Mouse (Mus musculus) liver, postnatal 0 days (tissue): Measurements from ENCODE around the gene Vasp. TPM values are rescaled to one million over a fixed set of nuclear protein-coding genes. Genes with fewer than 3 reads are reported as not detected.
A peak's percentile ranks its signal among the peaks of the same experiment; 100 is the strongest.

Experiments used
- ATAC-seq: fragments of 200-750 bp; cut with Nextera tagmentation; 2 replicates; pipeline ENCODE4 v1.8.0; 2017; ENCODE audit warnings: mild to moderate bottlenecking, moderate library complexity
- DNase-seq: peaks from one replicate; pipeline ENCODE4 v3.0.0-alpha.2; 2016
- H3K27ac ChIP-seq: fragments of 300-500 bp; sonication (generic); 2 replicates; pipeline ENCODE4 v1.5.1; 2014; ENCODE audit warnings: antibody characterized with exemption, moderate library complexity, mild to moderate bottlenecking, low read depth
- H3K27me3 ChIP-seq: fragments of 300-500 bp; sonication (generic); 2 replicates; pipeline ENCODE4 v1.6.1; 2014; ENCODE audit warnings: low read length, control low read depth, mixed read lengths; ENCODE audit not compliant: insufficient read depth
- H3K36me3 ChIP-seq: fragments of 300-500 bp; sonication (generic); replicated peaks from 2 replicates; pipeline ENCODE4 v1.6.1; 2014; ENCODE audit warnings: mild to moderate bottlenecking, control low read depth, low read length, moderate library complexity, mixed read lengths; ENCODE audit not compliant: insufficient read depth
- H3K4me1 ChIP-seq: fragments of 300-500 bp; sonication (generic); 2 replicates; pipeline ENCODE4 v1.6.1; 2014; ENCODE audit warnings: antibody characterized with exemption, mild to moderate bottlenecking, control low read depth; ENCODE audit not compliant: insufficient read depth
- H3K4me2 ChIP-seq: fragments of 300-500 bp; sonication (generic); 2 replicates; pipeline ENCODE4 v1.6.1; 2014; ENCODE audit warnings: low read depth, mild to moderate bottlenecking, low read length, moderate library complexity, mixed read lengths
- H3K4me3 ChIP-seq: fragments of 300-500 bp; sonication (generic); 2 replicates; pipeline ENCODE4 v1.5.1; 2014; ENCODE audit warnings: low read depth, low read length
- H3K9ac ChIP-seq: fragments of 300-500 bp; sonication (generic); replicated peaks from 2 replicates; pipeline ENCODE4 v1.6.1; 2014; ENCODE audit warnings: mild to moderate bottlenecking, moderate library complexity
- H3K9me3 ChIP-seq: fragments of 300-500 bp; sonication (generic); 2 replicates; pipeline ENCODE4 v1.6.1; 2016; ENCODE audit warnings: mild to moderate bottlenecking, control low read depth, low read length, mixed read lengths
- CTCF ChIP-seq: sonication (generic); IDR thresholded peaks from 2 replicates; pipeline ENCODE4 v1.5.1; 2016; ENCODE audit warnings: antibody characterized with exemption, low read depth
- EP300 ChIP-seq: IDR thresholded peaks from 2 replicates; pipeline ENCODE4 v1.6.1; 2016; ENCODE audit warnings: antibody characterized with exemption, low read depth, mild to moderate bottlenecking
- WGBS: fragments of 180-500 bp; shearing (Covaris S2); extraction: QIAGEN DNeasy Blood & Tissue Kit; methylation state at CpG from one replicate; pipeline ENCODE4 v1.1.7; 2014; ENCODE audit not compliant: insufficient replicate concordance; 5-methylcytosine and 5-hydroxymethylcytosine counted together
- polyA plus RNA-seq: library from polyadenylated mRNA; unstranded; fragments of >200 nt; fragmentation: Nextera tagmentation; extraction: Ambion mirVana; gene quantifications from 2 replicates; pipeline ENCODE4 v1.2.1, GENCODE M21; 2015

Gene Vasp
- 36.2 and 36.4 TPM in 2 replicates for polyA plus RNA-seq

- Histone ChIP-seq H3K4me1 (peaks cover 29% of the 10 kb centered on the region), H3K4me3 (peak within 1 kb of the TSS; percentile 96), H3K9me3 (no peaks in the 10 kb centered on the region), H3K27me3 (no peaks in the 10 kb centered on the region), H3K27ac (peak within 1 kb of the TSS; percentile 94), H3K9ac (peak within 1 kb of the TSS; percentile 90), H3K36me3 (no peaks in the 10 kb centered on the region), H3K4me2 (peak within 1 kb of the TSS; percentile 99)
- ATAC-seq (peak; percentile 76), DNase-seq (peak; percentile 87)
- TF ChIP-seq CTCF, result peak; percentile 27
- TF ChIP-seq EP300, result no peak; the same call in 1 of the 2 replicates
- WGBS, result 2% methylated on average over 59 of the region's 62 CpGs
Observed at GRCm38 (mm10) chr7:19271238-19272172, at the start of gene Vasp. TSS of gene Vasp (minus strand) at chr7:19271817.

GRCm38 (mm10) chr7:19320637-19321036 lies 49.0 kb upstream of the Vasp start:
- WGBS, result 35% methylated on average over 7 of the region's 7 CpGs

GRCm38 (mm10) chr7:19319906-19320305 lies 48.3 kb upstream of the Vasp start:
- no peak overlapping the region for H3K27ac ChIP-seq
- H3K27me3 ChIP-seq, result peaks cover 16% of the 10 kb centered on the region; the same call in 1 of the 2 replicates
- H3K4me1 ChIP-seq, result peaks cover 9% of the 10 kb centered on the region
- peak overlapping the region; percentile 78 for H3K4me2 ChIP-seq
- under 1% methylated on average over 41 of the region's 41 CpGs for WGBS
- peak overlapping the region; percentile 43 for H3K4me3 ChIP-seq
- ATAC-seq (peak; percentile 90), DNase-seq (peak; percentile 95)
- H3K9ac ChIP-seq, result peak overlapping the region; percentile 51; the same call in 1 of the 2 replicates
- H3K9me3 ChIP-seq, result no peaks in the 10 kb centered on the region
- no peaks in the 10 kb centered on the region for H3K36me3 ChIP-seq
- TF ChIP-seq EP300, result no peak
- no peak for TF ChIP-seq CTCF

More at GRCm38 (mm10) chr7:19320637-19321036, 49.0 kb upstream of the Vasp start:
- Histone ChIP-seq H3K4me3 (no peak overlapping the region), H3K9me3 (no peaks in the 10 kb centered on the region), H3K27me3 (peaks cover 16% of the 10 kb centered on the region; the same call in 1 of the 2 replicates), H3K4me2 (peak overlapping the region; percentile 78; the same call in 1 of the 2 replicates), H3K9ac (no peak overlapping the region), H3K27ac (no peak overlapping the region), H3K36me3 (no peaks in the 10 kb centered on the region), H3K4me1 (peaks cover 9% of the 10 kb centered on the region)
- DNase-seq, result no peak
- ATAC-seq, result no peak
- TF ChIP-seq CTCF (no peak), EP300 (no peak)

GRCm38 (mm10) chr7:19319458-19319857 lies 47.8 kb upstream of the Vasp start:
- TF ChIP-seq EP300 (no peak), CTCF (no peak)
- H3K4me3 ChIP-seq, result peak overlapping the region; percentile 43
- 30% methylated on average over 9 of the region's 9 CpGs for WGBS
- no peaks in the 10 kb centered on the region for H3K36me3 ChIP-seq
- H3K4me2 ChIP-seq, result peak overlapping the region; percentile 78
- H3K27ac ChIP-seq, result no peak overlapping the region
- H3K9ac ChIP-seq, result peak overlapping the region; percentile 51; the same call in 1 of the 2 replicates
- peaks cover 9% of the 10 kb centered on the region for H3K4me1 ChIP-seq
- peaks cover 16% of the 10 kb centered on the region; the same call in 1 of the 2 replicates for H3K27me3 ChIP-seq
- ATAC-seq (peak; percentile 34), DNase-seq (no peak)
- H3K9me3 ChIP-seq, result no peaks in the 10 kb centered on the region

GRCm38 (mm10) chr7:19318676-19319075 lies 47.1 kb upstream of the Vasp start:
- no peaks in the 10 kb centered on the region for H3K9me3 ChIP-seq
- H3K4me2 ChIP-seq, result no peak overlapping the region
- H3K27ac ChIP-seq, result no peak overlapping the region
- peaks cover 16% of the 10 kb centered on the region; the same call in 1 of the 2 replicates for H3K27me3 ChIP-seq
- no peak for TF ChIP-seq CTCF
- no peak for TF ChIP-seq EP300
- 25% methylated on average over 7 of the region's 7 CpGs for WGBS
- ATAC-seq (no peak), DNase-seq (no peak)
- H3K4me3 ChIP-seq, result no peak overlapping the region
- peaks cover 9% of the 10 kb centered on the region for H3K4me1 ChIP-seq
- no peak overlapping the region for H3K9ac ChIP-seq
- H3K36me3 ChIP-seq, result no peaks in the 10 kb centered on the region

GRCm38 (mm10) chr7:19318201-19318600 lies 46.6 kb upstream of the Vasp start:
- no peak overlapping the region for H3K9ac ChIP-seq
- H3K9me3 ChIP-seq, result no peaks in the 10 kb centered on the region
- DNase-seq (no peak), ATAC-seq (no peak)
- no peak overlapping the region for H3K4me3 ChIP-seq
- 55% methylated on average over 2 of the region's 2 CpGs for WGBS
- peaks cover 13% of the 10 kb centered on the region; the same call in 1 of the 2 replicates for H3K27me3 ChIP-seq
- H3K27ac ChIP-seq, result no peak overlapping the region
- TF ChIP-seq EP300 (no peak), CTCF (no peak)
- no peaks in the 10 kb centered on the region for H3K36me3 ChIP-seq
- peaks cover 9% of the 10 kb centered on the region for H3K4me1 ChIP-seq
- H3K4me2 ChIP-seq, result no peak overlapping the region
